Mouse (Mus musculus) intestine, embryonic 15.5 days (tissue): ENCODE data around the gene Crebl2. TPM values are rescaled to one million over a fixed set of nuclear protein-coding genes. Genes with fewer than 3 reads are reported as not detected.

Experiments used
- ATAC-seq: fragments of 200-750 bp; cut with Nextera tagmentation; 2 replicates; pipeline ENCODE4 v1.8.0; 2017; ENCODE audit warnings: moderate TSS enrichment, moderate library complexity
- H3K27ac ChIP-seq: fragments of 300-500 bp; sonication (generic); 2 replicates; pipeline ENCODE4 v1.5.1; 2015; ENCODE audit warnings: mild to moderate bottlenecking, inconsistent platforms
- H3K27me3 ChIP-seq: fragments of 300-500 bp; sonication (generic); replicated peaks from 2 replicates; pipeline ENCODE4 v1.6.1; 2015; ENCODE audit warnings: inconsistent platforms
- H3K36me3 ChIP-seq: fragments of 300-500 bp; sonication (generic); 2 replicates; pipeline ENCODE4 v1.6.1; 2015; ENCODE audit warnings: inconsistent platforms
- H3K4me1 ChIP-seq: fragments of 300-500 bp; sonication (generic); replicated peaks from 2 replicates; pipeline ENCODE4 v1.6.1; 2015; ENCODE audit warnings: inconsistent platforms
- H3K4me2 ChIP-seq: fragments of 300-500 bp; sonication (generic); replicated peaks from 2 replicates; pipeline ENCODE4 v1.6.1; 2015; ENCODE audit warnings: mild to moderate bottlenecking, inconsistent platforms
- H3K4me3 ChIP-seq: fragments of 300-500 bp; sonication (generic); replicated peaks from 2 replicates; pipeline ENCODE4 v1.5.1; 2015; ENCODE audit warnings: inconsistent platforms
- H3K9ac ChIP-seq: fragments of 300-500 bp; sonication (generic); 2 replicates; pipeline ENCODE4 v1.6.1; 2015; ENCODE audit warnings: inconsistent platforms
- H3K9me3 ChIP-seq: fragments of 300-500 bp; sonication (generic); 2 replicates; pipeline ENCODE4 v1.6.1; 2016; ENCODE audit warnings: inconsistent platforms
- WGBS: fragments of 180-500 bp; shearing (Covaris S2); methylation state at CpG from one replicate; pipeline ENCODE4 v1.1.7; 2015; 5-methylcytosine and 5-hydroxymethylcytosine counted together
- polyA plus RNA-seq: library from polyadenylated mRNA; unstranded; fragments of >200 nt; fragmentation: Nextera tagmentation; extraction: Ambion mirVana; gene quantifications from 2 replicates; pipeline ENCODE4 v1.2.1, GENCODE M21; 2015

Gene Crebl2
- polyA plus RNA-seq, 1 experiment from 2014 or later: 3.6 TPM

GRCm38 (mm10) chr6:134897443-134898094 lies 67.6 kb downstream of the Crebl2 start:
- H3K9me3 ChIP-seq: no peaks in the 10 kb centered on the region
- under 1% methylated on average over 38 of the region's 38 CpGs for WGBS
- H3K27ac ChIP-seq: peak overlapping the region; percentile 99
- ATAC-seq: peak; percentile 95
- peak overlapping the region; percentile 47 for H3K4me3 ChIP-seq
- H3K27me3 ChIP-seq: no peaks in the 10 kb centered on the region
- H3K4me2 ChIP-seq: peak overlapping the region; percentile 74
- peak overlapping the region; percentile 65 for H3K9ac ChIP-seq
- no peaks in the 10 kb centered on the region for H3K36me3 ChIP-seq
- H3K4me1 ChIP-seq: 0 out of 2 replicates have a peak, but pooled peaks cover 4% of the 10 kb centered on the region

- peak within 1 kb of the TSS; percentile 99 for H3K27ac ChIP-seq
- no peaks in the 10 kb centered on the region for H3K27me3 ChIP-seq
- ATAC-seq: peak; percentile 95
- H3K36me3 ChIP-seq: no peaks in the 10 kb centered on the region
- H3K4me3 ChIP-seq: peak within 1 kb of the TSS; percentile 47
- peak within 1 kb of the TSS; percentile 65 for H3K9ac ChIP-seq
- 0 out of 2 replicates have a peak, but pooled peaks cover 4% of the 10 kb centered on the region for H3K4me1 ChIP-seq
- H3K4me2 ChIP-seq: peak within 1 kb of the TSS; percentile 74
- WGBS: under 1% methylated on average over 51 of the region's 51 CpGs
- H3K9me3 ChIP-seq: no peaks in the 10 kb centered on the region
These were observed 68.4 kb downstream of the Crebl2 start, which contains the start of gene Gpr19 for GRCm38 (mm10) chr6:134898095-134898965. Gpr19 (minus strand) TSS chr6:134898578.

- no peak for ATAC-seq
- no peak overlapping the region for H3K27ac ChIP-seq
- WGBS: 87% methylated on average over 4 of the region's 4 CpGs
These were observed 73.4 kb downstream of the Crebl2 start for GRCm38 (mm10) chr6:134903368-134903767.

GRCm38 (mm10) chr6:134903891-134904884 lies 74.2 kb downstream of the Crebl2 start:
- H3K27ac ChIP-seq: no peak overlapping the region
- H3K4me2 ChIP-seq: no peak overlapping the region
- no peak overlapping the region for H3K4me3 ChIP-seq
- ATAC-seq: no peak
- no peaks in the 10 kb centered on the region for H3K36me3 ChIP-seq
- no peaks in the 10 kb centered on the region for H3K4me1 ChIP-seq
- no peaks in the 10 kb centered on the region for H3K27me3 ChIP-seq
- no peaks in the 10 kb centered on the region for H3K9me3 ChIP-seq
- 89% methylated on average over 10 of the region's 10 CpGs for WGBS
- H3K9ac ChIP-seq: no peak overlapping the region

More at GRCm38 (mm10) chr6:134903368-134903767, 73.4 kb downstream of the Crebl2 start:
- no peak overlapping the region for H3K4me2 ChIP-seq
- no peaks in the 10 kb centered on the region for H3K27me3 ChIP-seq
- no peaks in the 10 kb centered on the region for H3K4me1 ChIP-seq
- H3K4me3 ChIP-seq: no peak overlapping the region
- H3K36me3 ChIP-seq: no peaks in the 10 kb centered on the region
- H3K9ac ChIP-seq: no peak overlapping the region
- H3K9me3 ChIP-seq: no peaks in the 10 kb centered on the region

GRCm38 (mm10) chr6:134905811-134906210 lies 75.9 kb downstream of the Crebl2 start:
- H3K4me2 ChIP-seq: no peak overlapping the region
- no peaks in the 10 kb centered on the region for H3K27me3 ChIP-seq
- no peaks in the 10 kb centered on the region for H3K4me1 ChIP-seq
- no peak for ATAC-seq
- no peaks in the 10 kb centered on the region for H3K36me3 ChIP-seq
- WGBS: 83% methylated on average over 1 of the region's 1 CpGs
- H3K9me3 ChIP-seq: no peaks in the 10 kb centered on the region
- H3K9ac ChIP-seq: no peak overlapping the region
- no peak overlapping the region for H3K4me3 ChIP-seq
- no peak overlapping the region for H3K27ac ChIP-seq

Other genes starting within 250 kb of the Crebl2 start
- 6.4 and 6.9 TPM in 2 replicates for gene Mansc1, start 197.7 kb upstream of the Crebl2 start, polyA plus RNA-seq
- gene Borcs5, start 190.6 kb upstream of the Crebl2 start, polyA plus RNA-seq: 15.4 and 16.8 TPM in 2 replicates
- gene Dusp16, start 37.5 kb upstream of the Crebl2 start, polyA plus RNA-seq: 13.0 and 13.9 TPM in 2 replicates
- 10.4 and 10.6 TPM in 2 replicates for gene Gpr19, start 68.4 kb downstream of the Crebl2 start, polyA plus RNA-seq
- 15.3 and 15.9 TPM in 2 replicates for gene Cdkn1b, start 90.2 kb downstream of the Crebl2 start, polyA plus RNA-seq
- 3.5 and 3.6 TPM in 2 replicates for gene Apold1, start 151.6 kb downstream of the Crebl2 start, polyA plus RNA-seq
- 97.4 and 99.7 TPM in 2 replicates for gene Ddx47, start 181.5 kb downstream of the Crebl2 start, polyA plus RNA-seq
- 8.8 and 10.9 TPM in 2 replicates for gene Gprc5a, start 235.5 kb downstream of the Crebl2 start, polyA plus RNA-seq